Mouse (Mus musculus): ENCODE results near the gene Hsf4. TPM values are rescaled to one million over a fixed set of nuclear protein-coding genes. Genes with fewer than 3 reads are reported as not detected.

Hsf4 gene
- polyA plus RNA-seq, 1 experiment from 2014 or later = not detected

DNA sequence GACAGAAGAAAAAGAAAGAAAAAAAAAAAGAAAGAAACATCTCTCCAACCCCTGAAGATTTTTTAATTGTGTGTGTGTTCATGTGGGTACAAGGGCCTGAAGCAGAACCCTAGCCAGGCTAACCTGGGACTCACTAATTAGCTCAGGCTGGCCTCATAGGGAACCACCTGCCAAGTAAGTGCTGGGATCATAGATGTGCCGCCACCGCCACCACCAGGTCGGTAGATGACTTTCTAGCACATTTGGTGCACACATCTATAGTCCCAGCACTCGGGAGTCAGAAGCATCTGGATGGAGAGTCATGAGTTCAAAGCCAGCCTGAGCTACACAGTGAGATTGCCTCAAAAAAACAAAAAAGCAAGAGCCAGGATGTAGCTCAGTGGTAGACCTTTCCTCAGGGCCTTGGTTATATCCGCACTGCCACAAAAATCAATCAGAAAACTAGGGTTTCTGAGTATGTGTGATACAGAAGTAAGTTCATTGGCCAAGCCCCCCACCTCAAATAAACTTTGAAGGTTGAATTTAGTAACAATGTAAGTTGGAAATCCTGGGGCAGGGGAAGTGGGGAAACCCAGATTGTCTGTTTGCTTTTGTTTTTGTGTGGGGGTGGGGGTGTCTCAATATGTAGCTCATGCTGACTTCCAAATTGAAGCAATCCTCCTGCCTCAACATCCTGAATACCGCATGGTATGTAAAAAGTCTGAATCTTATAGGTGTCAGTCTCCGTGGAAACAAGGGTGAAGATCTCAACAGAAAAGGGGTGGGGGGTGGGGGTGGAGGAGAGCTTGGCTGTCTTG lies 12.1 kb upstream of the Hsf4 start:
- Histone ChIP-seq H3K27ac (ENCODE audit: low read depth, low read length) (no peak overlapping the region), H3K36me3 (ENCODE audit: control insufficient read depth, insufficient read depth, low read length) (no peaks in the 10 kb centered on the region), H3K4me2 (no peak overlapping the region), H3K9me3 (ENCODE audit: control insufficient read depth, low read length) (no peaks in the 10 kb centered on the region), H3K27me3 (ENCODE audit: control insufficient read depth, insufficient read depth, low read length) (peaks cover 54% of the 10 kb centered on the region), H3K4me3 (ENCODE audit: low read depth, low read length) (no peak overlapping the region), H3K4me1 (ENCODE audit: control insufficient read depth, insufficient read depth, low read length) (peaks cover 20% of the 10 kb centered on the region), H3K9ac (ENCODE audit: low read length) (no peak overlapping the region)
- DNase-seq (ENCODE audit: low spot score, missing footprints) (peak; percentile 57), ATAC-seq (ENCODE audit: low FRiP score) (no peak)
- 61% methylated on average over 7 of the region's 7 CpGs for WGBS

GRCm38 (mm10) chr8:105258911-105259720 lies 10.5 kb upstream of the Hsf4 start:
- Histone ChIP-seq H3K4me3 (ENCODE audit: low read depth, low read length) (peak overlapping the region; percentile 38), H3K36me3 (ENCODE audit: control insufficient read depth, insufficient read depth, low read length) (no peaks in the 10 kb centered on the region), H3K9ac (ENCODE audit: low read length) (peak overlapping the region; percentile 24; the same call in 1 of the 2 replicates), H3K4me2 (peak overlapping the region; percentile 67), H3K27ac (ENCODE audit: low read depth, low read length) (no peak overlapping the region), H3K27me3 (ENCODE audit: control insufficient read depth, insufficient read depth, low read length) (peaks cover 67% of the 10 kb centered on the region), H3K9me3 (ENCODE audit: control insufficient read depth, low read length) (no peaks in the 10 kb centered on the region; the same call in 1 of the 2 replicates), H3K4me1 (ENCODE audit: control insufficient read depth, insufficient read depth, low read length) (peaks cover 20% of the 10 kb centered on the region)
- ATAC-seq (ENCODE audit: low FRiP score) = peak; percentile 54
- 2% methylated on average over 55 of the region's 55 CpGs for WGBS
- DNase-seq (ENCODE audit: low spot score, missing footprints) = peak; percentile 96

- Histone ChIP-seq H3K9ac (ENCODE audit: low read length) (peak overlapping the region; percentile 24; the same call in 1 of the 2 replicates), H3K4me1 (ENCODE audit: control insufficient read depth, insufficient read depth, low read length) (peaks cover 17% of the 10 kb centered on the region), H3K27ac (ENCODE audit: low read depth, low read length) (no peak overlapping the region), H3K36me3 (ENCODE audit: control insufficient read depth, insufficient read depth, low read length) (no peaks in the 10 kb centered on the region), H3K4me3 (ENCODE audit: low read depth, low read length) (peak overlapping the region; percentile 38), H3K4me2 (peak overlapping the region; percentile 67), H3K27me3 (ENCODE audit: control insufficient read depth, insufficient read depth, low read length) (peaks cover 74% of the 10 kb centered on the region), H3K9me3 (ENCODE audit: control insufficient read depth, low read length) (no peaks in the 10 kb centered on the region; the same call in 1 of the 2 replicates)
- DNase-seq (ENCODE audit: low spot score, missing footprints) (peak; percentile 98), ATAC-seq (ENCODE audit: low FRiP score) (peak; percentile 62)
- 4% methylated on average over 30 of the region's 30 CpGs for WGBS
These were observed 9.8 kb upstream of the Hsf4 start for GRCm38 (mm10) chr8:105259721-105260320.

- DNase-seq (ENCODE audit: low spot score, missing footprints) = peak; percentile 77
- H3K4me1 ChIP-seq (ENCODE audit: control insufficient read depth, insufficient read depth, low read length) = peaks cover 15% of the 10 kb centered on the region
- H3K4me2 ChIP-seq = no peak overlapping the region
- no peak overlapping the region for H3K9ac ChIP-seq (ENCODE audit: low read length)
- H3K27me3 ChIP-seq (ENCODE audit: control insufficient read depth, insufficient read depth, low read length) = peaks cover 80% of the 10 kb centered on the region
- 59% methylated on average over 7 of the region's 7 CpGs for WGBS
- no peak for ATAC-seq (ENCODE audit: low FRiP score)
- H3K27ac ChIP-seq (ENCODE audit: low read depth, low read length) = no peak overlapping the region
- H3K36me3 ChIP-seq (ENCODE audit: control insufficient read depth, insufficient read depth, low read length) = no peaks in the 10 kb centered on the region
- H3K4me3 ChIP-seq (ENCODE audit: low read depth, low read length) = no peak overlapping the region
- H3K9me3 ChIP-seq (ENCODE audit: control insufficient read depth, low read length) = no peaks in the 10 kb centered on the region; the same call in 1 of the 2 replicates
These were observed 9.1 kb upstream of the Hsf4 start for GRCm38 (mm10) chr8:105260371-105261099.

DNA sequence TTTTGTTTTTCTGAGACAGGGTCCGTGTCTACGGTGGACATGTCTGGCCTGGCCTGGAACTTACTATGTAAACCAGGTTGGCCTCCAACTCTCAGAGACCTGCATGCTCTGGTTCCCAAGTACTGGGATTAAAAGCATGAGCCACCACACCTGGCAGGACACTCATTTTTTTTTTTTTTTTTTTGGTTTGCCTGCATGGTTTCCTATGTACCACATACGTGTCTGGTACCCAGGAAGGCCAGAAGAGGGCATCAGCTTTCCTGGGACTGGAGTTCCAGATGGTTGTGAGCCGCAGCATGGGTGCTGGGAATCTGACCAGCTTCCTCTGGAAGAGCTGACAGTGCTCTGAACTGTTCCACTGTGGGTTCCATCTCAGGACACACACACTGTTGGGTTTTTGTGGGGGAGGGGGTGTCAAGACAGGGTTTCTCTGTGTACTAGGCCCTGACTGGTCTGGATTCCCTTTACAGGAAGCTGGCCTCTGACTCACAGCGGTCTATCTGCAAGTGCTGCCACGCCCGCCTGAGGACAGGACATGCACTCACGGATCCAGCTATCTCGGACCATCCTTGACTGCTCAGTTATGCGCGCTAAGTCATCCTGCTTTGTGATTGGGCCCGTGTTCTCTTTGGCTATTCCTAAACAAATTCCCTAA lies 8.1 kb upstream of the Hsf4 start:
- H3K27me3 ChIP-seq (ENCODE audit: control insufficient read depth, insufficient read depth, low read length) = peaks cover 81% of the 10 kb centered on the region
- no peak overlapping the region for H3K4me2 ChIP-seq
- H3K9ac ChIP-seq (ENCODE audit: low read length) = no peak overlapping the region
- no peaks in the 10 kb centered on the region; the same call in 1 of the 2 replicates for H3K9me3 ChIP-seq (ENCODE audit: control insufficient read depth, low read length)
- H3K4me1 ChIP-seq (ENCODE audit: control insufficient read depth, insufficient read depth, low read length) = peaks cover 15% of the 10 kb centered on the region
- DNase-seq (ENCODE audit: low spot score, missing footprints) (peak; percentile 53), ATAC-seq (ENCODE audit: low FRiP score) (no peak)
- H3K27ac ChIP-seq (ENCODE audit: low read depth, low read length) = no peak overlapping the region
- 88% methylated on average over 12 of the region's 12 CpGs for WGBS
- no peaks in the 10 kb centered on the region for H3K36me3 ChIP-seq (ENCODE audit: control insufficient read depth, insufficient read depth, low read length)
- H3K4me3 ChIP-seq (ENCODE audit: low read depth, low read length) = no peak overlapping the region

GRCm38 (mm10) chr8:105263244-105263912 lies 6.2 kb upstream of the Hsf4 start:
- Histone ChIP-seq H3K9me3 (ENCODE audit: control insufficient read depth, low read length) (no peaks in the 10 kb centered on the region; the same call in 1 of the 2 replicates), H3K4me2 (no peak overlapping the region), H3K27me3 (ENCODE audit: control insufficient read depth, insufficient read depth, low read length) (peaks cover 86% of the 10 kb centered on the region), H3K4me3 (ENCODE audit: low read depth, low read length) (no peak overlapping the region), H3K36me3 (ENCODE audit: control insufficient read depth, insufficient read depth, low read length) (no peaks in the 10 kb centered on the region), H3K27ac (ENCODE audit: low read depth, low read length) (no peak overlapping the region), H3K9ac (ENCODE audit: low read length) (no peak overlapping the region), H3K4me1 (ENCODE audit: control insufficient read depth, insufficient read depth, low read length) (peaks cover 18% of the 10 kb centered on the region)
- DNase-seq (ENCODE audit: low spot score, missing footprints) (peak; percentile 83), ATAC-seq (ENCODE audit: low FRiP score) (no peak)
- 38% methylated on average over 16 of the region's 16 CpGs for WGBS

GRCm38 (mm10) chr8:105264024-105264982 lies 5.3 kb upstream of the Hsf4 start, which contains the start of the genes Tradd and Fbxl8:
Tradd (minus strand) TSS chr8:105264609.
Fbxl8 (plus strand) TSS chr8:105264648.
- peaks cover 86% of the 10 kb centered on the region for H3K27me3 ChIP-seq (ENCODE audit: control insufficient read depth, insufficient read depth, low read length)
- no peaks in the 10 kb centered on the region; the same call in 1 of the 2 replicates for H3K9me3 ChIP-seq (ENCODE audit: control insufficient read depth, low read length)
- H3K4me2 ChIP-seq = peak within 1 kb of the TSS; percentile 74
- H3K4me3 ChIP-seq (ENCODE audit: low read depth, low read length) = peak within 1 kb of the TSS; percentile 60
- H3K27ac ChIP-seq (ENCODE audit: low read depth, low read length) = no peak within 1 kb of the TSS
- DNase-seq (ENCODE audit: low spot score, missing footprints) (peak; percentile 94), ATAC-seq (ENCODE audit: low FRiP score) (peak; percentile 51)
- WGBS = 2% methylated on average over 54 of the region's 54 CpGs
- peak within 1 kb of the TSS; percentile 56 for H3K9ac ChIP-seq (ENCODE audit: low read length)
- H3K4me1 ChIP-seq (ENCODE audit: control insufficient read depth, insufficient read depth, low read length) = peaks cover 17% of the 10 kb centered on the region
- no peaks in the 10 kb centered on the region for H3K36me3 ChIP-seq (ENCODE audit: control insufficient read depth, insufficient read depth, low read length)

Measured in midbrain, embryonic 11.5 days (tissue).